Mouse (Mus musculus) limb, embryonic 11.5 days (tissue): ENCODE data around the gene Ncor1. TPM values are rescaled to one million over a fixed set of nuclear protein-coding genes. Genes with fewer than 3 reads are reported as not detected.
"Not testable (repeated sequence)": the region's sequence is repeated elsewhere in the genome, so short reads cannot be mapped to it uniquely, and the experiment has no call there.

Experiments used
- ATAC-seq: fragments of 200-750 bp; cut with Nextera tagmentation; 2 replicates; pipeline ENCODE4 v1.8.0; 2017; ENCODE audit warnings: low read depth; ENCODE audit not compliant: insufficient number of reproducible peaks, low FRiP score, low TSS enrichment
- DNase-seq: peaks from one replicate; pipeline ENCODE4 v3.0.0-alpha.2; 2015; ENCODE audit warnings: low spot score
- H3K27ac ChIP-seq: fragments of 300-500 bp; sonication (generic); replicated peaks from 2 replicates; pipeline ENCODE4 v1.5.1; 2014; ENCODE audit warnings: low read depth, mild to moderate bottlenecking, low read length
- H3K27me3 ChIP-seq: fragments of 300-500 bp; sonication (generic); 2 replicates; pipeline ENCODE4 v1.6.1; 2014; ENCODE audit warnings: mild to moderate bottlenecking, low read length, mixed read lengths; ENCODE audit not compliant: control insufficient read depth, insufficient read depth
- H3K36me3 ChIP-seq: fragments of 300-500 bp; sonication (generic); 2 replicates; pipeline ENCODE4 v1.6.1; 2014; ENCODE audit warnings: mild to moderate bottlenecking, low read length, moderate library complexity, mixed read lengths; ENCODE audit not compliant: control insufficient read depth, insufficient read depth
- H3K4me1 ChIP-seq: fragments of 300-500 bp; sonication (generic); 2 replicates; pipeline ENCODE4 v1.6.1; 2014; ENCODE audit warnings: low read length, mixed read lengths; ENCODE audit not compliant: control insufficient read depth, insufficient read depth
- H3K4me2 ChIP-seq: fragments of 300-500 bp; sonication (generic); 2 replicates; pipeline ENCODE4 v1.6.1; 2014; ENCODE audit warnings: low read depth, mild to moderate bottlenecking, moderate library complexity; ENCODE audit not compliant: severe bottlenecking
- H3K4me3 ChIP-seq: fragments of 300-500 bp; sonication (generic); 2 replicates; pipeline ENCODE4 v1.5.1; 2014; ENCODE audit warnings: low read depth, low read length
- H3K9ac ChIP-seq: fragments of 300-500 bp; sonication (generic); 2 replicates; pipeline ENCODE4 v1.6.1; 2014; ENCODE audit warnings: mild to moderate bottlenecking, low read length
- H3K9me3 ChIP-seq: fragments of 300-500 bp; sonication (generic); 2 replicates; pipeline ENCODE4 v1.6.1; 2016; ENCODE audit warnings: low read length; ENCODE audit not compliant: control insufficient read depth
- WGBS: fragments of 180-500 bp; shearing (Covaris S2); extraction: QIAGEN DNeasy Blood & Tissue Kit; methylation state at CpG from one replicate; pipeline ENCODE4 v1.1.7; 2014; 5-methylcytosine and 5-hydroxymethylcytosine counted together
- polyA plus RNA-seq: library from polyadenylated mRNA; unstranded; fragments of >200 nt; fragmentation: Nextera tagmentation; extraction: Ambion mirVana; gene quantifications from 2 replicates; pipeline ENCODE4 v1.2.1, GENCODE M21; 2014

Ncor1 gene
- polyA plus RNA-seq, 1 experiment from 2014 or later, result 170 TPM

GRCm38 (mm10) chr11:62377202-62377851, 81.0 kb downstream of the Ncor1 start:
- H3K27me3 ChIP-seq, H3K4me3 ChIP-seq, H3K27ac ChIP-seq, H3K9ac ChIP-seq, H3K4me2 ChIP-seq, H3K36me3 ChIP-seq, H3K4me1 ChIP-seq, ATAC-seq, DNase-seq, H3K9me3 ChIP-seq: not testable (repeated sequence)
- 86% methylated on average over 6 of the region's 6 CpGs for WGBS

GRCm38 (mm10) chr11:62371776-62372175, 86.6 kb downstream of the Ncor1 start:
- Histone ChIP-seq H3K4me2 (no peak overlapping the region), H3K9ac (no peak overlapping the region), H3K27ac (no peak overlapping the region), H3K36me3 (peaks cover 13% of the 10 kb centered on the region), H3K27me3 (no peaks in the 10 kb centered on the region), H3K9me3 (no peaks in the 10 kb centered on the region), H3K4me3 (no peak overlapping the region), H3K4me1 (no peaks in the 10 kb centered on the region)
- WGBS, result 99% methylated on average over 2 of the region's 2 CpGs
- ATAC-seq (no peak), DNase-seq (no peak)

GRCm38 (mm10) chr11:62369924-62370323, 88.4 kb downstream of the Ncor1 start:
- H3K27ac ChIP-seq, result no peak overlapping the region
- no peak overlapping the region for H3K4me3 ChIP-seq
- H3K36me3 ChIP-seq, result peaks cover 16% of the 10 kb centered on the region
- no peak overlapping the region for H3K9ac ChIP-seq
- ATAC-seq (no peak), DNase-seq (no peak)
- no peaks in the 10 kb centered on the region for H3K4me1 ChIP-seq
- no peaks in the 10 kb centered on the region for H3K27me3 ChIP-seq
- H3K9me3 ChIP-seq, result no peaks in the 10 kb centered on the region
- no peak overlapping the region for H3K4me2 ChIP-seq

GRCm38 (mm10) chr11:62366879-62367278, 91.5 kb downstream of the Ncor1 start:
- 88% methylated on average over 6 of the region's 6 CpGs for WGBS
- no peak overlapping the region for H3K27ac ChIP-seq
- DNase-seq (no peak), ATAC-seq (no peak)
- no peaks in the 10 kb centered on the region for H3K4me1 ChIP-seq
- H3K9ac ChIP-seq, result no peak overlapping the region
- H3K4me3 ChIP-seq, result no peak overlapping the region
- peaks cover 16% of the 10 kb centered on the region for H3K36me3 ChIP-seq
- no peak overlapping the region for H3K4me2 ChIP-seq
- no peaks in the 10 kb centered on the region for H3K9me3 ChIP-seq
- H3K27me3 ChIP-seq, result no peaks in the 10 kb centered on the region

GRCm38 (mm10) chr11:62355216-62355615, 103.1 kb downstream of the Ncor1 start:
- Histone ChIP-seq H3K4me3 (no peak overlapping the region), H3K36me3 (peaks cover 12% of the 10 kb centered on the region; the same call in 1 of the 2 replicates), H3K9ac (no peak overlapping the region), H3K27ac (no peak overlapping the region), H3K4me1 (no peaks in the 10 kb centered on the region), H3K27me3 (no peaks in the 10 kb centered on the region), H3K9me3 (no peaks in the 10 kb centered on the region), H3K4me2 (no peak overlapping the region)
- no peak for ATAC-seq
- DNase-seq, result no peak
- 94% methylated on average over 2 of the region's 2 CpGs for WGBS

- DNase-seq (no peak), ATAC-seq (no peak)
- no peaks in the 10 kb centered on the region for H3K4me1 ChIP-seq
- no peak overlapping the region for H3K4me2 ChIP-seq
- no peaks in the 10 kb centered on the region for H3K27me3 ChIP-seq
- no peak overlapping the region for H3K27ac ChIP-seq
- WGBS, result 57% methylated on average over 4 of the region's 4 CpGs
- no peak overlapping the region for H3K4me3 ChIP-seq
- peaks cover 11% of the 10 kb centered on the region; the same call in 1 of the 2 replicates for H3K36me3 ChIP-seq
- no peaks in the 10 kb centered on the region for H3K9me3 ChIP-seq
- no peak overlapping the region for H3K9ac ChIP-seq
Measured at GRCm38 (mm10) chr11:62351948-62352347, 106.4 kb downstream of the Ncor1 start.

GRCm38 (mm10) chr11:62343002-62343401, 115.3 kb downstream of the Ncor1 start:
- DNase-seq (no peak), ATAC-seq (no peak)
- 93% methylated on average over 13 of the region's 13 CpGs for WGBS
- Histone ChIP-seq H3K27me3 (no peaks in the 10 kb centered on the region), H3K36me3 (peaks cover 16% of the 10 kb centered on the region; the same call in 1 of the 2 replicates), H3K4me2 (no peak overlapping the region), H3K4me3 (no peak overlapping the region), H3K4me1 (no peaks in the 10 kb centered on the region), H3K9me3 (no peaks in the 10 kb centered on the region), H3K27ac (no peak overlapping the region), H3K9ac (no peak overlapping the region)

- 96% methylated on average over 4 of the region's 4 CpGs for WGBS
Measured at GRCm38 (mm10) chr11:62332228-62332627, 126.1 kb downstream of the Ncor1 start.

GRCm38 (mm10) chr11:62331141-62331540, 127.2 kb downstream of the Ncor1 start:
- Histone ChIP-seq H3K27me3 (no peaks in the 10 kb centered on the region), H3K9me3 (no peaks in the 10 kb centered on the region), H3K36me3 (peaks cover 21% of the 10 kb centered on the region), H3K9ac (no peak overlapping the region), H3K4me1 (no peaks in the 10 kb centered on the region), H3K4me3 (no peak overlapping the region), H3K27ac (no peak overlapping the region), H3K4me2 (no peak overlapping the region)
- no peak for DNase-seq
- WGBS, result 92% methylated on average over 5 of the region's 5 CpGs
- no peak for ATAC-seq

More at GRCm38 (mm10) chr11:62332228-62332627, 126.1 kb downstream of the Ncor1 start:
- Histone ChIP-seq H3K4me2 (no peak overlapping the region), H3K9ac (no peak overlapping the region), H3K4me1 (no peaks in the 10 kb centered on the region), H3K4me3 (no peak overlapping the region), H3K9me3 (no peaks in the 10 kb centered on the region), H3K36me3 (peaks cover 17% of the 10 kb centered on the region), H3K27me3 (no peaks in the 10 kb centered on the region), H3K27ac (no peak overlapping the region)
- ATAC-seq (no peak), DNase-seq (no peak)
